Mouse (Mus musculus): Measurements from ENCODE around the gene Lmln. TPM values are rescaled to one million over a fixed set of nuclear protein-coding genes. Genes with fewer than 3 reads are reported as not detected.

Gene Lmln
- polyA plus RNA-seq, 1 experiment from 2014 or later, result 3.8 TPM

- ChIA-PET POLR2A (no interaction called here), CTCF (no interaction called here)
- no peak for ATAC-seq
- no peak for TF ChIP-seq CTCF (IDR thresholded peaks at IDR 0.05)
- H3K27me3 ChIP-seq, result no peaks in the 10 kb centered on the region
- DNase-seq (ENCODE audit: low read depth, low spot score), result no peak
- in situ Hi-C loops (cut with MboI; ENCODE audit: low pct_unique_long_range_greater_than_20kb), result loop anchor here (5.0 kb wide), 1 partner anchor 77 kb away; no protein-coding TSS in a partner anchor
These were observed 12.6 kb downstream of the Lmln start for GRCm38 (mm10) chr16:33074967-33075366.

GRCm38 (mm10) chr16:33076078-33076477 is 13.8 kb downstream of the Lmln start:
- DNase-seq (ENCODE audit: low read depth, low spot score), result no peak
- no peak for TF ChIP-seq CTCF (IDR thresholded peaks at IDR 0.05)
- POLR2A ChIA-PET, result interaction anchor here (0.6 kb wide), 1 partner anchor 525 kb away, joined by 6 read pairs; no protein-coding TSS in a partner anchor
- in situ Hi-C loops (cut with MboI; ENCODE audit: low pct_unique_long_range_greater_than_20kb), result no loop called here
- CTCF ChIA-PET, result interaction anchor here (1.1 kb wide), 1 partner anchor 117 kb away, joined by 3 read pairs; no protein-coding TSS in a partner anchor
- no peaks in the 10 kb centered on the region for H3K27me3 ChIP-seq
- no peak for ATAC-seq

GRCm38 (mm10) chr16:33077069-33077627 is 14.8 kb downstream of the Lmln start:
- in situ Hi-C loops (cut with MboI; ENCODE audit: low pct_unique_long_range_greater_than_20kb), result no loop called here
- no peak for DNase-seq (ENCODE audit: low read depth, low spot score)
- no peaks in the 10 kb centered on the region for H3K27me3 ChIP-seq
- no peak for TF ChIP-seq CTCF (IDR thresholded peaks at IDR 0.05)
- ATAC-seq, result no peak
- ChIA-PET CTCF (interaction anchor here (1.1 to 1.4 kb wide), 3 partner anchors 73 to 116 kb away, joined by 3 read pairs; no protein-coding TSS in a partner anchor), POLR2A (no interaction called here)

- CTCF ChIA-PET, result interaction anchor here (1.1 kb wide), 1 partner anchor 75 kb away, joined by 3 read pairs; no protein-coding TSS in a partner anchor
- ATAC-seq, result no peak
- no peak for TF ChIP-seq CTCF (IDR thresholded peaks at IDR 0.05)
These were observed 17.7 kb downstream of the Lmln start for GRCm38 (mm10) chr16:33080063-33080462.

GRCm38 (mm10) chr16:33082951-33083350 is 20.6 kb downstream of the Lmln start:
- ChIA-PET POLR2A (no interaction called here), CTCF (interaction anchor here (0.6 kb wide), 1 partner anchor 40 kb away, joined by 3 read pairs; no protein-coding TSS in a partner anchor)
- TF ChIP-seq CTCF (IDR thresholded peaks at IDR 0.05), result no peak
- in situ Hi-C loops (cut with MboI; ENCODE audit: low pct_unique_long_range_greater_than_20kb), result no loop called here
- ATAC-seq (no peak), DNase-seq (ENCODE audit: low read depth, low spot score) (no peak)
- no peaks in the 10 kb centered on the region for H3K27me3 ChIP-seq

More at GRCm38 (mm10) chr16:33080063-33080462, 17.7 kb downstream of the Lmln start:
- no peak for DNase-seq (ENCODE audit: low read depth, low spot score)
- POLR2A ChIA-PET, result interaction anchor here (0.6 kb wide), 1 partner anchor 320 kb away, joined by 3 read pairs; no protein-coding TSS in a partner anchor
- in situ Hi-C loops (cut with MboI; ENCODE audit: low pct_unique_long_range_greater_than_20kb), result no loop called here
- H3K27me3 ChIP-seq, result no peaks in the 10 kb centered on the region

GRCm38 (mm10) chr16:33083996-33084395 is 21.7 kb downstream of the Lmln start:
- DNase-seq (ENCODE audit: low read depth, low spot score), result no peak
- no peaks in the 10 kb centered on the region for H3K27me3 ChIP-seq
- POLR2A ChIA-PET, result interaction anchor here (0.6 kb wide), 1 partner anchor 83 kb away, joined by 3 read pairs; no protein-coding TSS in a partner anchor
- no peak for ATAC-seq
- no peak for TF ChIP-seq CTCF (IDR thresholded peaks at IDR 0.05)
- CTCF ChIA-PET, result interaction anchor here (1.1 kb wide), 1 partner anchor 13 kb away, joined by 3 read pairs; no protein-coding TSS in a partner anchor
- in situ Hi-C loops (cut with MboI; ENCODE audit: low pct_unique_long_range_greater_than_20kb), result no loop called here

GRCm38 (mm10) chr16:33085666-33086065 is 23.3 kb downstream of the Lmln start:
- DNase-seq (ENCODE audit: low read depth, low spot score) (no peak), ATAC-seq (no peak)
- ChIA-PET CTCF (no interaction called here), POLR2A (no interaction called here)
- in situ Hi-C loops (cut with MboI; ENCODE audit: low pct_unique_long_range_greater_than_20kb), result no loop called here
- H3K27me3 ChIP-seq, result no peaks in the 10 kb centered on the region
- TF ChIP-seq CTCF (IDR thresholded peaks at IDR 0.05), result no peak

- ATAC-seq, result no peak
- no peak for DNase-seq (ENCODE audit: low read depth, low spot score)
- no peaks in the 10 kb centered on the region for H3K27me3 ChIP-seq
- POLR2A ChIA-PET, result no interaction called here
- CTCF ChIA-PET, result no interaction called here
- TF ChIP-seq CTCF (IDR thresholded peaks at IDR 0.05), result no peak
- in situ Hi-C loops (cut with MboI; ENCODE audit: low pct_unique_long_range_greater_than_20kb), result no loop called here
These were observed 51.4 kb downstream of the Lmln start for GRCm38 (mm10) chr16:33113726-33114125.

- ATAC-seq (no peak), DNase-seq (ENCODE audit: low read depth, low spot score) (no peak)
- no peak for TF ChIP-seq CTCF (IDR thresholded peaks at IDR 0.05)
- no peaks in the 10 kb centered on the region for H3K27me3 ChIP-seq
- in situ Hi-C loops (cut with MboI; ENCODE audit: low pct_unique_long_range_greater_than_20kb), result no loop called here
- CTCF ChIA-PET, result no interaction called here
- POLR2A ChIA-PET, result no interaction called here
These were observed 61.1 kb downstream of the Lmln start for GRCm38 (mm10) chr16:33123373-33123772.

- in situ Hi-C loops (cut with MboI; ENCODE audit: low pct_unique_long_range_greater_than_20kb), result no loop called here
- ATAC-seq, result no peak
- TF ChIP-seq CTCF (IDR thresholded peaks at IDR 0.05), result no peak
- H3K27me3 ChIP-seq, result no peaks in the 10 kb centered on the region
- DNase-seq (ENCODE audit: low read depth, low spot score), result peak; percentile 34
- POLR2A ChIA-PET, result no interaction called here
- CTCF ChIA-PET, result no interaction called here
These were observed 61.9 kb downstream of the Lmln start for GRCm38 (mm10) chr16:33123938-33124820.

GRCm38 (mm10) chr16:33127052-33127451 is 64.7 kb downstream of the Lmln start:
- ChIA-PET CTCF (no interaction called here), POLR2A (no interaction called here)
- in situ Hi-C loops (cut with MboI; ENCODE audit: low pct_unique_long_range_greater_than_20kb), result no loop called here
- no peak for ATAC-seq
- DNase-seq (ENCODE audit: low read depth, low spot score), result no peak
- H3K27me3 ChIP-seq, result no peaks in the 10 kb centered on the region
- no peak for TF ChIP-seq CTCF (IDR thresholded peaks at IDR 0.05)

Data from Patski (cell line).